Mouse (Mus musculus): ENCODE measurements around the gene Chpf.

- TF ChIP-seq CTCF (IDR thresholded peaks at IDR 0.05): no peak
- no peak for TF ChIP-seq EP300 (IDR thresholded peaks at IDR 0.05)
Measured at GRCm38 (mm10) chr1:75462636-75463035, 16.5 kb downstream of the Chpf start.
